Mouse (Mus musculus) layer of hippocampus, postnatal 10 days (tissue): ENCODE data around the gene Prkar1b. TPM values are rescaled to one million over a fixed set of nuclear protein-coding genes. Genes with fewer than 3 reads are reported as not detected.

Experiments
- DNase-seq, 2 experiments: peaks; one replicate each; pipeline ENCODE4 v3.0.0; 2021; ENCODE audit warnings: low spot score in 2 of 2
- total RNA-seq, 2 experiments: library from RNA; stranded (reverse); gene quantifications; 2 replicates each; pipeline ENCODE4 v1.2.3; 2021

Gene Prkar1b
- total RNA-seq, 2 experiments from 2014 or later, result 404 to 409 TPM

DNA sequence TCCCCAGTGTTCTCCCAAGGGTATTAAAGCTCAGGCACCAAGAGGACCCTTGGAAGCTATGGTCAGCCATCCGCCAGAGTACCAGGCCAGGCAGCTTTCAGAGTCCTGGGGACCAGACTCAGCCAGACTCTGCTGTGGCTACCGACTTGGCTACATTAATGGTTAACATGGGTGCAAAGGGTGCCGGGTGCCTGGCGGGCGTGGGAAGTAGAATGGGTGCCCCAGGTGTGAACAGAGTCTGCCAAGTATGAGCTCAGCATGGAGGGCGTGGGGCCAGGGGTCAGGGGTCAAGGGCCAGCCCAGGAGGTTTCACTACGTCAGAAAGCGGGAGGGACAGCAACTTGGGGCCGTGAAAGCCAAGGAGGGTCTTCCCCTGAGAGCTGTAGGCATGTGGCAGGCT, 169.2 kb downstream of the Prkar1b start:
- DNase-seq, result no peak

- no peak for DNase-seq
Measured at GRCm38 (mm10) chr5:138979840-138980239, 170.0 kb downstream of the Prkar1b start.

DNA sequence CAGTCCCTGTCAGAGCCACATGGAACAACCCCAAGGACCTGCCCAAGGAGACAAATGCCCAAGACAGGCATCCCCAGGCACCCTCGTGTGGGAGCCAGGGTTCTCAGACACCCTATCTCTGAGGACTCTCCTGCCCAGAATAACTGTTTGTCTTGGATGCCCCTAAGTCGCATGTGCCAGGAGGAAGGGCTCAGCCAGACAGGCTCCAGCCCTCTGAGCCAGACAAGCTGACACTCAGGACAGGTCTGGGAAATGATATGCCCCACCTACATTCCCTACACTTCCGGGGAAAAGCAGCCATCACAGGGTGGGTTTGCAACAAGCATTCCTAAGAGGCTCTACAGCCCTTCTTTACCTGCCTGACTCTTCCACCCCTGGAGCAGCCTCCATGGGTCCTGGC, 172.0 kb downstream of the Prkar1b start:
- no peak for DNase-seq

GRCm38 (mm10) chr5:138974911-138975485, 174.8 kb downstream of the Prkar1b start:
- DNase-seq, result no peak

GRCm38 (mm10) chr5:138973480-138973879, 176.3 kb downstream of the Prkar1b start:
- DNase-seq, result no peak

GRCm38 (mm10) chr5:138971405-138971804, 178.4 kb downstream of the Prkar1b start:
- DNase-seq, result no peak

DNA sequence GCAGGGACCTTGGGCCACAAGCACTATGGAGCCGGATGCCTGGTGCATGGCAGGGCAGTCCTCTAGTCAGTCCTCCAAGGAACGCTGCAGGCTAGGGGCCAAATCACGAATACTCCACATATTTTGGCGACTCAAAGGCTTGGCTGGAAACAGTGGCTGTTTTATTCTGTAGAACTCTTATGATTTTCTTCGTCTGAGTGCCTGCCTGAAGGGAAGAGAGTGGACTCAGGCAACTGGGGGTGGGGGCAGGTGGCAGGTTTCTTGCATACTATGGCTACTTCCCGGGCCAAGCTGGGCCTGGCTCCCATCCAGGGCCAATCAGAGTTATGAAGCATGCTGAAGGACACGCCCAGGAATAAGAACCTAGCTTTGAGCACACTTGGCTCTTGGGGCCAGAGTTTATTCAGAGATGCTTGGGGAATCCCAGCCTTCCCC, 179.7 kb downstream of the Prkar1b start:
- DNase-seq, result peak in 1 of 2 experiments; percentile 40

Other genes with a start within 250 kb of the Prkar1b start
- gene Pdgfa, start 152.6 kb downstream of the Prkar1b start, total RNA-seq, result 10 to 100 TPM; 49.2 to 58.5 TPM
- gene Dnaaf5, start 222 bp upstream of the Prkar1b start, total RNA-seq, result 10 to 100 TPM in 1 of 2 experiments, 1 to 10 TPM in 1; 7.3 to 11.4 TPM
- gene Sun1, start 50.6 kb upstream of the Prkar1b start, total RNA-seq, result 10 to 100 TPM; 66.0 to 77.0 TPM
- 10 to 100 TPM; 51.7 to 60.2 TPM for gene Get4, start 102.3 kb upstream of the Prkar1b start, total RNA-seq
- 100 to 1,000 TPM; 255 to 270 TPM for gene Adap1, start 175.6 kb upstream of the Prkar1b start, total RNA-seq
- 10 to 100 TPM; 74.9 to 79.5 TPM for gene Cox19, start 201.4 kb upstream of the Prkar1b start, total RNA-seq
- gene Cyp2w1, start 202.6 kb upstream of the Prkar1b start, total RNA-seq, result not detected
- gene Gpr146, start 227.7 kb upstream of the Prkar1b start, total RNA-seq, result 1 to 10 TPM; 6.8 to 7.8 TPM